15 mouse cellular contexts compared by ENCODE assay signal in the genomic region with DNA sequence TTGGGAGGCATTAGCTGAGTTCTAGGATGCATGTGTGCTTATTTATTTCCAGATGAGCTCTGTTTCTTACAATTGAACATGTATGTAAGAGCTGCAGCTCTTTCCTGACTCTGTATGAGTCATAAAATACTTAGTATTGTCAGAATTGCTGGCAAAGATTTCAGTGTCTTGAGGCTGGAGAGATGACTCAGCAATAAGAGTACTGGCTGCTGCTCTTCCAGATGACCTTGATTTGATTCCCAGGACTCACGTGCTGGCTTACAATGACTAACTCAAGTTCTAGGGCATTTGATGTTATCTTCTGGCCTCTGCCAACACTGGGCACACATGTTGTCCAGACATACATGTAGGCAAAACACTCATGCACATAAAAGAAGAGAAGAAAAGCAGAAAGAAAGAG.
DNase-seq lines count a peak whose midpoint lies in the region; ATAC-seq and TF ChIP-seq lines count a peak whose summit lies in the region.
"Had no signal": no experiment of that assay in that cellular context is flagged by ENCODE, and none has a peak within 500 bp of the region (broad histone marks: within the 10 kb centered on the region; RNA-seq: fewer than 3 reads in every experiment).

No protein-coding gene starts in this region.

- peak; percentile 40; the same call in 1 of the 2 replicates for ATAC-seq in intestine, embryonic 16.5 days
- no peak for ATAC-seq in intestine, embryonic 15.5 days
- ATAC-seq: hindbrain, embryonic 16.5 days had no signal

- H3K27me3 ChIP-seq in intestine, embryonic 16.5 days (replicated peaks; ENCODE audit: control insufficient read depth, insufficient read depth, low read length) = no peaks in the 10 kb centered on the region
- no peaks in the 10 kb centered on the region for H3K27me3 ChIP-seq in intestine, embryonic 15.5 days (replicated peaks)
- H3K27me3 ChIP-seq in testis, adult 2 months (ENCODE audit: control insufficient read depth, insufficient read depth, low read length) = no peaks in the 10 kb centered on the region
- no peaks in the 10 kb centered on the region for H3K27me3 ChIP-seq in midbrain, embryonic 10.5 days (ENCODE audit: low read depth, poor library complexity, severe bottlenecking)
- H3K27me3 ChIP-seq: CH12.LX; heart, embryonic 15.5 days had no signal

- intact Hi-C loops in left cerebral cortex, postnatal 25 days (cut with DNase I) = no loop called here

- no peak overlapping the region for H3K9ac ChIP-seq in intestine, embryonic 16.5 days (ENCODE audit: low read depth, low read length)
- H3K9ac ChIP-seq in intestine, embryonic 15.5 days = no peak overlapping the region
- H3K9ac ChIP-seq: heart, embryonic 15.5 days; lung, embryonic 14.5 days had no signal

- no peak overlapping the region for H3K27ac ChIP-seq in intestine, embryonic 16.5 days (ENCODE audit: low read length)
- no peak overlapping the region for H3K27ac ChIP-seq in intestine, embryonic 15.5 days
- no peak overlapping the region for H3K27ac ChIP-seq in testis, adult 2 months (ENCODE audit: control insufficient read depth, insufficient read depth, low read depth, low read length)
- H3K27ac ChIP-seq in midbrain, embryonic 10.5 days (replicated peaks) = no peak overlapping the region
- H3K27ac ChIP-seq: heart, embryonic 15.5 days had no signal

- no peaks in the 10 kb centered on the region for H3K36me3 ChIP-seq in intestine, embryonic 16.5 days (ENCODE audit: control insufficient read depth, insufficient read depth, low read length)
- peaks cover 4% of the 10 kb centered on the region; the same call in 1 of the 2 replicates for H3K36me3 ChIP-seq in intestine, embryonic 15.5 days
- H3K36me3 ChIP-seq in testis, adult 2 months (ENCODE audit: control insufficient read depth, insufficient read depth, low read length) = peaks cover 1% of the 10 kb centered on the region; the same call in 1 of the 2 replicates
- H3K36me3 ChIP-seq in midbrain, embryonic 10.5 days = peaks cover 57% of the 10 kb centered on the region

- no peak for TF ChIP-seq CTCF in testis, adult 2 months (IDR thresholded peaks at IDR 0.05; ENCODE audit: control insufficient read depth, insufficient read depth, insufficient replicate concordance, low read depth, low read length)

- no peaks in the 10 kb centered on the region for H3K9me3 ChIP-seq in intestine, embryonic 16.5 days (ENCODE audit: control insufficient read depth, low read length)
- no peaks in the 10 kb centered on the region for H3K9me3 ChIP-seq in intestine, embryonic 15.5 days
- H3K9me3 ChIP-seq in midbrain, embryonic 10.5 days (replicated peaks) = no peaks in the 10 kb centered on the region
- H3K9me3 ChIP-seq: heart, embryonic 15.5 days had no signal

- no peak for TF ChIP-seq POLR2A in testis, adult 2 months (IDR thresholded peaks at IDR 0.05; ENCODE audit: control insufficient read depth, low read depth, low read length)

- no peak for DNase-seq in testis, postnatal 10 days (ENCODE audit: low spot score)
- DNase-seq in adrenal gland, postnatal 10 days = peak; percentile 51
- DNase-seq in midbrain, embryonic 10.5 days (ENCODE audit: low spot score) = no peak
- DNase-seq in layer of hippocampus, postnatal 36 days = no peak
- DNase-seq in left cerebral cortex, postnatal 25 days (ENCODE audit: low spot score in 2 of 2) = no peak
- DNase-seq: lung, embryonic 14.5 days; retina, postnatal 1 day; thymus, postnatal 25 days had no signal

- no peak overlapping the region for H3K4me2 ChIP-seq in intestine, embryonic 16.5 days (ENCODE audit: low read depth, low read length)
- no peak overlapping the region for H3K4me2 ChIP-seq in intestine, embryonic 15.5 days (replicated peaks)
- H3K4me2 ChIP-seq: heart, embryonic 15.5 days; lung, embryonic 14.5 days had no signal

- H3K4me1 ChIP-seq in intestine, embryonic 16.5 days (ENCODE audit: control insufficient read depth, insufficient read depth, low read length) = no peaks in the 10 kb centered on the region
- no peaks in the 10 kb centered on the region for H3K4me1 ChIP-seq in intestine, embryonic 15.5 days (replicated peaks)
- no peaks in the 10 kb centered on the region for H3K4me1 ChIP-seq in testis, adult 2 months (ENCODE audit: control insufficient read depth, insufficient read depth, low read length)
- no peaks in the 10 kb centered on the region for H3K4me1 ChIP-seq in midbrain, embryonic 10.5 days
- H3K4me1 ChIP-seq: heart, embryonic 15.5 days had no signal

- no peak overlapping the region for H3K4me3 ChIP-seq in intestine, embryonic 16.5 days (ENCODE audit: low read length)
- H3K4me3 ChIP-seq in intestine, embryonic 15.5 days (replicated peaks) = no peak overlapping the region
- H3K4me3 ChIP-seq in testis, adult 2 months (ENCODE audit: control insufficient read depth, low read depth, low read length) = peak overlapping the region; percentile 10; the same call in 1 of the 2 replicates
- no peak overlapping the region for H3K4me3 ChIP-seq in midbrain, embryonic 10.5 days
- H3K4me3 ChIP-seq: erythroblast, embryonic 14.5 days; heart, embryonic 15.5 days had no signal

- 66% methylated on average over 1 of the region's 1 CpGs for WGBS in intestine, embryonic 16.5 days
- 60% methylated on average over 1 of the region's 1 CpGs for WGBS in intestine, embryonic 15.5 days
- 88% methylated on average over 1 of the region's 1 CpGs for WGBS in midbrain, embryonic 10.5 days
